Mouse (Mus musculus): ENCODE data around the gene Man2b1. TPM values are rescaled to one million over a fixed set of nuclear protein-coding genes. Genes with fewer than 3 reads are reported as not detected.

Man2b1 gene
- polyA plus RNA-seq, 1 experiment: 64.3 TPM

- TF ChIP-seq CTCF (IDR thresholded peaks at IDR 0.05; ENCODE audit: control insufficient read depth, insufficient read depth, low read length) (no peak), POLR2A (IDR thresholded peaks at IDR 0.05; ENCODE audit: borderline replicate concordance, control insufficient read depth, low read depth, low read length) (no peak)
- 87% methylated on average over 21 of the region's 21 CpGs for WGBS
- Histone ChIP-seq H3K27ac (ENCODE audit: control insufficient read depth, insufficient read depth, low read depth, low read length, poor library complexity) (no peak overlapping the region), H3K4me1 (ENCODE audit: control insufficient read depth, insufficient read depth, low read length) (no peaks in the 10 kb centered on the region), H3K4me3 (replicated peaks; ENCODE audit: control insufficient read depth, low read depth, low read length) (no peak overlapping the region)
These were observed 8.5 kb downstream of the Man2b1 start for GRCm38 (mm10) chr8:85091526-85092090.

DNA sequence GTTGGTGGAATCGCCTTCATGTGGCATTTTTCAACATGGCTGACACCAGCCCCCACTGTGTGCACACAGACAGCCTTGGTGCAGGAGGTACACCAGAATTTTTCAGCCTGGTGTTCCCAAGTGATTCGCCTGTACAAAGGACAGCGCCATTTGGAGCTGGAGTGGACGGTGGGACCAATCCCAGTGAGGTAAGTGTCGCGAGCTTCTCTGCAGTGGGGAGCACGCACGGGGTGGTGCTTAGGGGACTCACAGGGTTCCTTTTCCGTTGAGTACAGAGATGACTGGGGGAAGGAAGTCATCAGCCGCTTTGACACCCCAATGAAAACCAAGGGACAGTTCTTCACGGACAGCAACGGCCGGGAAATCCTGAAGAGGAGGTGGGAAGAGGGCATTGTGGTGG lies 12.0 kb downstream of the Man2b1 start:
- H3K4me3 ChIP-seq (replicated peaks; ENCODE audit: control insufficient read depth, low read depth, low read length): no peak overlapping the region
- H3K4me1 ChIP-seq (ENCODE audit: control insufficient read depth, insufficient read depth, low read length): no peaks in the 10 kb centered on the region
- no peak for TF ChIP-seq CTCF (IDR thresholded peaks at IDR 0.05; ENCODE audit: control insufficient read depth, insufficient read depth, low read length)
- no peak for TF ChIP-seq POLR2A (IDR thresholded peaks at IDR 0.05; ENCODE audit: borderline replicate concordance, control insufficient read depth, low read depth, low read length)
- no peak overlapping the region for H3K27ac ChIP-seq (ENCODE audit: control insufficient read depth, insufficient read depth, low read depth, low read length, poor library complexity)
- WGBS: 86% methylated on average over 13 of the region's 13 CpGs

GRCm38 (mm10) chr8:85095566-85095965 lies 12.5 kb downstream of the Man2b1 start:
- H3K27ac ChIP-seq (ENCODE audit: control insufficient read depth, insufficient read depth, low read depth, low read length, poor library complexity): no peak overlapping the region
- no peak for TF ChIP-seq CTCF (IDR thresholded peaks at IDR 0.05; ENCODE audit: control insufficient read depth, insufficient read depth, low read length)
- no peak for TF ChIP-seq POLR2A (IDR thresholded peaks at IDR 0.05; ENCODE audit: borderline replicate concordance, control insufficient read depth, low read depth, low read length)
- no peaks in the 10 kb centered on the region for H3K4me1 ChIP-seq (ENCODE audit: control insufficient read depth, insufficient read depth, low read length)
- 84% methylated on average over 7 of the region's 7 CpGs for WGBS
- no peak overlapping the region for H3K4me3 ChIP-seq (replicated peaks; ENCODE audit: control insufficient read depth, low read depth, low read length)

- WGBS: 94% methylated on average over 16 of the region's 16 CpGs
- Histone ChIP-seq H3K27ac (ENCODE audit: control insufficient read depth, insufficient read depth, low read depth, low read length, poor library complexity) (no peak overlapping the region), H3K4me3 (replicated peaks; ENCODE audit: control insufficient read depth, low read depth, low read length) (no peak overlapping the region), H3K4me1 (ENCODE audit: control insufficient read depth, insufficient read depth, low read length) (no peaks in the 10 kb centered on the region)
- TF ChIP-seq POLR2A (IDR thresholded peaks at IDR 0.05; ENCODE audit: borderline replicate concordance, control insufficient read depth, low read depth, low read length) (no peak), CTCF (IDR thresholded peaks at IDR 0.05; ENCODE audit: control insufficient read depth, insufficient read depth, low read length) (no peak)
These were observed 13.1 kb downstream of the Man2b1 start for GRCm38 (mm10) chr8:85096196-85096595.

DNA sequence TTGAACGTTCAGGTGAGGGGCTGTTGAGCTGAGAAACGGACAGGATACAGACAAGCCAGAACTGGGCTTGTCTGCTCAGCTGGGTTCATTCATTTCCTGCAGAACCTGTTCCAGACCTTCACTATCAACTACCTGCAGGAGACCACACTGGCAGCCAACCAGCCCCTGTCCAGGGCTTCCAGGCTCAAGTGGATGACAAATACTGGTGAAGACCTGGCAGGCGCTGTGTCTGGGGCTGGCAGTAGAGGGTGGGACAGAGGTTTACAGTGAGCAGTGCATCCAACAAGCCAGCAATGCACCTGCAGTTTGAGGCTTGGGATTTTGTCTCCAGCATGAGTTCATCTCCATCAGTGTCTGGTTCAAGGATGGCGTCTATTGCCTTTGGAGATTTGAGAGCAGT lies 13.8 kb downstream of the Man2b1 start:
- TF ChIP-seq POLR2A (IDR thresholded peaks at IDR 0.05; ENCODE audit: borderline replicate concordance, control insufficient read depth, low read depth, low read length) (no peak), CTCF (IDR thresholded peaks at IDR 0.05; ENCODE audit: control insufficient read depth, insufficient read depth, low read length) (no peak)
- Histone ChIP-seq H3K27ac (ENCODE audit: control insufficient read depth, insufficient read depth, low read depth, low read length, poor library complexity) (no peak overlapping the region), H3K4me3 (replicated peaks; ENCODE audit: control insufficient read depth, low read depth, low read length) (no peak overlapping the region), H3K4me1 (ENCODE audit: control insufficient read depth, insufficient read depth, low read length) (no peaks in the 10 kb centered on the region)
- WGBS: 78% methylated on average over 4 of the region's 4 CpGs

DNA sequence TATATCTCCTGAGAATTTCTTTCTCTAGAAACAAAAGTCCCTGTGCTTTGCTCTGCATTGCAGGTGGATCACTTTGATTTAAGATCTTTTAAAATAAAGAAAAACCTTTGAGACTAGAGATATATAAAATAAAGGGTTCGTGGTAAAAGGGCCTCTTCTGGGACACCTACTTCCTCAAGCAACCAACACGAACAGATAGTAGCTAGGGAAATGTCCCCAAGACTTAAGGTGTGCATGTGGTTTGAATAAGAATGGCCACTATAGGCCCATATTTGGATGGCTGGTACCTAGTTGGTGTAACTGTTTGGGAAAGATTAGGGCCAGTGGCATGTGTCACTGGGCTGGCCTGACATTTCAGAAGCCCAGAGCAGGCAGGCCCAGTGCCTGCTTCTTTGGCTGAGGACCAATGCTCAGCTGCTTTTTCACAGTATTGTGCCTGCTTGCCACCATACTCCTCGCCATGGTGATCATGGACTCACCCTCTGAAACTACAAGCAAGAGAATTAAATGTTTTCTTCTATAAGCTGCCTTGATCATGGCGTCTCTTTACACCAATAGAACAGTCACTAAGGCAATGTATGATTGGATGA lies 17.1 kb downstream of the Man2b1 start:
- TF ChIP-seq CTCF (IDR thresholded peaks at IDR 0.05; ENCODE audit: control insufficient read depth, insufficient read depth, low read length) (no peak), POLR2A (IDR thresholded peaks at IDR 0.05; ENCODE audit: borderline replicate concordance, control insufficient read depth, low read depth, low read length) (no peak)
- H3K27ac ChIP-seq (ENCODE audit: control insufficient read depth, insufficient read depth, low read depth, low read length, poor library complexity): no peak overlapping the region
- H3K4me3 ChIP-seq (replicated peaks; ENCODE audit: control insufficient read depth, low read depth, low read length): no peak overlapping the region
- WGBS: 64% methylated on average over 4 of the region's 4 CpGs
- H3K4me1 ChIP-seq (ENCODE audit: control insufficient read depth, insufficient read depth, low read length): no peaks in the 10 kb centered on the region

DNA sequence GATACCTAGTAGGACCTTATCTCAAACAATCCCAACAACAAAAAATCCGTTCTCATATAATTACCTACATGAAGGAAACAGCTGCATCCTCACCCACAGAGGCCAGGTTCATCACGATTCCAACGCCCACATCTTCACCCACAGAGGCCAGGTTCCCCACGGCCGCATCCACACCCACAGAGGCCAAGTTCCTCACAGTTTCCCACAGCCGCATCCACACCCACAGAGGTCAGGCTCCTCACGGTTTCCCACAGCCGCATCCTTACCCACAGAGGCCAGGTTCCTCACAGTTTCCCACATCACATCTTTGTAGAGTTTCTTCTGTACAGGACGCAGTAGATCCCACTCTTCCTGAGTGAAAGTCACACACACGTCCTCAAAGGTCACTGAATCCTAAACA lies 30.2 kb downstream of the Man2b1 start:
- Histone ChIP-seq H3K27ac (ENCODE audit: control insufficient read depth, insufficient read depth, low read depth, low read length, poor library complexity) (no peak overlapping the region), H3K4me3 (replicated peaks; ENCODE audit: control insufficient read depth, low read depth, low read length) (no peak overlapping the region), H3K4me1 (ENCODE audit: control insufficient read depth, insufficient read depth, low read length) (no peaks in the 10 kb centered on the region)
- TF ChIP-seq CTCF (IDR thresholded peaks at IDR 0.05; ENCODE audit: control insufficient read depth, insufficient read depth, low read length) (no peak), POLR2A (IDR thresholded peaks at IDR 0.05; ENCODE audit: borderline replicate concordance, control insufficient read depth, low read depth, low read length) (no peak)
- 82% methylated on average over 10 of the region's 10 CpGs for WGBS

- no peaks in the 10 kb centered on the region; the same call in 1 of the 2 replicates for H3K4me1 ChIP-seq (ENCODE audit: control insufficient read depth, insufficient read depth, low read length)
- H3K27ac ChIP-seq (ENCODE audit: control insufficient read depth, insufficient read depth, low read depth, low read length, poor library complexity): no peak overlapping the region
- no peak overlapping the region for H3K4me3 ChIP-seq (replicated peaks; ENCODE audit: control insufficient read depth, low read depth, low read length)
- TF ChIP-seq POLR2A (IDR thresholded peaks at IDR 0.05; ENCODE audit: borderline replicate concordance, control insufficient read depth, low read depth, low read length) (no peak), CTCF (IDR thresholded peaks at IDR 0.05; ENCODE audit: control insufficient read depth, insufficient read depth, low read length) (no peak)
- WGBS: 61% methylated on average over 4 of the region's 4 CpGs
These were observed 32.4 kb downstream of the Man2b1 start for GRCm38 (mm10) chr8:85115501-85115900.
